Mouse (Mus musculus): ENCODE results near the gene Tle2. TPM values are rescaled to one million over a fixed set of nuclear protein-coding genes. Genes with fewer than 3 reads are reported as not detected.

Gene Tle2
- polyA plus RNA-seq, 1 experiment from 2014 or later = 39.4 TPM

DNA sequence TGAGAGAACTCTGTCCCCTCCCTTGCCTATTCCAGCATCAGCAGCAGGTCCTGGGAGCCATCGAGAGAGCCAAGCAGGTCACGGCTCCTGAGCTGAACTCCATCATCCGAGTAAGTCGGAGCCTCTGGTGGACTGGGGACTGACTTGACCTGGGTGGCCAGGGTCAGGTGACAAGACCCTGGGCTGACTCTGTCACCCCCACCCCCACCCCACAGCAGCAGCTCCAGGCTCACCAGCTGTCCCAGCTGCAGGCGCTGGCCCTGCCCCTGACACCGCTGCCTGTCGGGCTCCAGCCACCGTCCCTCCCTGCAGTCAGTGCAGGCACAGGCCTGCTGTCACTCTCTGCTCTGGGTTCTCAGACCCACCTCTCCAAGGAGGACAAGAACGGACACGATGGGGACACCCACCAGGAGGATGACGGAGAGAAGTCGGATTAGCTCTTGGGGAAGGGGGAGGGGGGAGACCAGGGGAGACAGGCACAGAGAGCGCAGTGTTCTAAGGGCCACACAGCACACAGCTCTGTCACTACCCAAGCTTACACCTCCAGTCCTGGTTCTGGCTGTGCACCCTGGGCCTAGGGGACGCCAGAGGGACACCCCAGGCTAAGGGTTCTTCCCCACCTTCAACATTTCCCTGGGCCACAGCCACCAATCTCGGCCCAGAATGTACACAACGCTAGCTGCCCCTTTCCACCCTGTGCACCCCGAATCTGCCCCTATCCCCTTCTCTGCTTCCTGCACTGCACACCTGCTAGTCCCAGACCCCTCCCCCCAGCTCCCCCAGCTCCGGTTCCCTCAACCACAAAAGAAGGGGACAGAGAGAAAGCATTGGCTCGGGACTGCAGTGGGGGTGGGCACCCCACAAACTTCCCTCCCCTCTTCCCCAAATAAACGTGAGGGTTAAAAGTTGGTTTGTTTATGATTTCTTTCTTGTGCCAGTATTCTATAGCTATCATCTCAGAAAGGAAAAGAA, 8.8 kb upstream of the Tle2 start:
- Histone ChIP-seq H3K4me3 (replicated peaks) (no peak overlapping the region), H3K4me2 (peak overlapping the region; percentile 55; the same call in 1 of the 2 replicates), H3K4me1 (replicated peaks) (peaks cover 87% of the 10 kb centered on the region), H3K36me3 (peaks cover 57% of the 10 kb centered on the region), H3K27ac (peak overlapping the region; percentile 80; the same call in 1 of the 2 replicates), H3K27me3 (peaks cover 7% of the 10 kb centered on the region; the same call in 1 of the 2 replicates), H3K9ac (replicated peaks) (no peak overlapping the region), H3K9me3 (no peaks in the 10 kb centered on the region)
- 26% methylated on average over 20 of the region's 20 CpGs for WGBS
- no peak for ATAC-seq (ENCODE audit: insufficient number of reproducible peaks, insufficient read depth, low FRiP score, low TSS enrichment, low read depth)

DNA sequence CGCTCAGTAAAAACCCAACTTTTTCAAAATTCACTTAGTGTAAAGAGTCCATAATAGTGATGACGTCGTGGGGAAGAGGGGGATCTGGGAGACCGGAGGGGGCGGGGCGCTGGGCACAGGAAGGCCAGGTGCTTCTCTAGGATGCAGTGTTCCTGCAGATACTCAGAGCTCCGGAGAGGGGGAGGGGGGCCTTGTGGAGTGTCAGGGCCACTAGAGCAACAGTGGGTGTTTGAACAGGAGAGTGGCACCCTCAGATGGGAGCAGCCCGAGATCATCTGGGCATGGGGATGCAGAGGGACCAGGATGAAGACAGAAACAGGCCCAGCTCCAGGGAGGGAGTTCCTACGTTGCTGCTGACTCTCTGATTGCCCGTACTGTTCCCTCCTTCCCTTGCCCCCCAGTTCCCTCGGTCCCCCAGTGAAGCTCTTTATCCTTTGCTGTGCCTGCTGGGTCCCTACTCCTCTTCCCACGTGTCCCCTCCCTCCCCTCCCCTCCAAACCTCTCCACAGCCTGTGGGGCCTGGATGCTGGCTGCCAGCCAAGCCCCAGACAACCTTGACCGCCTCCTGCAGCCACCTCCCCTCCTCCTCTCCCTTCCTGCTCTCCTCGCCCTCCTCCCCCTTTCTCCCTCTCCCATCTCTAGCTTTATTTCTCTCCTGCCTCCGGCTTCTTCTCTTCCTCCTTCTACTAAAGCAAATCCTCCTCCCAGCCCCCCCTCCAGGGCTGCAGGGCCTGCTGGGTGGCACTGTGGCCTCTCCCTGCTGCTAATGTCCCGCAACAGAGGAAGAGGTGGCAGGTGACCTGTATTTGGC, 5.8 kb upstream of the Tle2 start:
- H3K9me3 ChIP-seq = no peaks in the 10 kb centered on the region
- peaks cover 38% of the 10 kb centered on the region for H3K36me3 ChIP-seq
- peak overlapping the region; percentile 93 for H3K27ac ChIP-seq
- peaks cover 22% of the 10 kb centered on the region for H3K27me3 ChIP-seq
- WGBS = 6% methylated on average over 16 of the region's 16 CpGs
- H3K9ac ChIP-seq (replicated peaks) = peak overlapping the region; percentile 45; the same call in 1 of the 2 replicates
- peak overlapping the region; percentile 44 for H3K4me2 ChIP-seq
- H3K4me1 ChIP-seq (replicated peaks) = peaks cover 80% of the 10 kb centered on the region
- H3K4me3 ChIP-seq (replicated peaks) = peak overlapping the region; percentile 6; the same call in 1 of the 2 replicates
- no peak for ATAC-seq (ENCODE audit: insufficient number of reproducible peaks, insufficient read depth, low FRiP score, low TSS enrichment, low read depth)

DNA sequence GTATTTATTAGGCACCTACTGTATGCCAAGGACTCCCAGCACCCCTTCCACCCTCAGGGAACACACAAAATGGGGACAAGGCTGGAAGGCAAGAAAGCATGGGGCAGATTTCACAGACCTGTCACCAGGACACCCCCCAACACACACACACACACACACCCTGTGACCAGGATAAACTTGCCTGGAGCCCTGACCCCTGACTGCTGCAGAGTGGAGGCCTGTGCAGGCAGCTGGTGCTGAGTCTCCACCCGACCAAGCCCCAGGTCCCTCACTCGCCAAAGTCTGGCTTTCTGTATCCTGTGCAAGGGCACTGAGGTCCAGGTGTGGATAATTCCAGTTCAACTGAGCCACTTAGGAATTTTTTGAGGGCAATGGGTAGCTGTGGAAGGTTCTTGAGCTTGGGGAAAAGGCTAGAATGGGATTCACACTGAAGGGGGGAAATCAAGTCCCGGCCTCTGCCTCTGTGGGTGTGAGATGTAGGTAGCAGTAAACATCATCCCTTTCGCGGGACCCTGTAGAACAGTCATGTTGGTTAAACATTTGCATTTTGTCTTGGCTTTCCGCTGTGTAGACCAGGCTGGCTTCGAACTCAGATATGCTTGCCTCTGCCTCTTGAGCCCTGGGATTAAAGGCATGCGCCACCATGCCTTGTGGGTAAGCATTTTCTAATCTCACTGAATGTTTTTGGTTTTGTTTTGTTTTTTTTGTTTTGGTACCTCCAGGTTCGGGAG, 4.7 kb upstream of the Tle2 start:
- Histone ChIP-seq H3K27me3 (peaks cover 32% of the 10 kb centered on the region), H3K4me1 (replicated peaks) (peaks cover 80% of the 10 kb centered on the region), H3K4me3 (replicated peaks) (no peak overlapping the region), H3K27ac (peak overlapping the region; percentile 93), H3K9me3 (no peaks in the 10 kb centered on the region), H3K9ac (replicated peaks) (no peak overlapping the region), H3K36me3 (peaks cover 29% of the 10 kb centered on the region), H3K4me2 (peak overlapping the region; percentile 61; the same call in 1 of the 2 replicates)
- 40% methylated on average over 9 of the region's 9 CpGs for WGBS
- ATAC-seq (ENCODE audit: insufficient number of reproducible peaks, insufficient read depth, low FRiP score, low TSS enrichment, low read depth) = no peak

DNA sequence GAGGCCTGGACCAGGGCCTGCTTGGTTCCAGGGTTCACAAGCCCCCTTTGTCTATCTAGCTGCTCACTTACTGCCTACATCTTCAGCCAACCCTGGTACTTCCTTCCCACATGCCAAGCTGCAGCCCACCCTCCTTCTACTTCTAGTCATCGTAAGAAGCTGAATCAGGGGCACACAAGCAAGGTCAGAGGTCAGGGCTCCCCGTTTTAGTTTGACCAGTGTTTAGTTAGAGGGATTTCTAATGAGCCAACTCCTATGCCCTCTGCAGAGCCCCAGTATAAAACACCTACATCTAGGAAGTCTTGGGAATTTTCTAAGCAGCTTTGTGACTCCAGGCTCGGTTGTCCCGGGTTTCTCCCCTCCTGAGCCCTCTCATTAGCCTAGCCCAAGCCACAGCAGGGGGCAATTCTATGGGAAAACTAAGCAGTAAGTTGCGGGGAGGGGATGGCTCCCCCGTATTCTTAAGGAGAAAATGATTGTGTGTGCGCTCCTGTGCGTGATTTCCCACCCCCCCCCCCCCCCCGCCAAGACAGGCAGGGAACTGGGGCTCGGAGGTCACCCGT, 4.0 kb upstream of the Tle2 start:
- Histone ChIP-seq H3K9me3 (no peaks in the 10 kb centered on the region), H3K4me1 (replicated peaks) (peaks cover 76% of the 10 kb centered on the region), H3K27me3 (peaks cover 29% of the 10 kb centered on the region), H3K36me3 (peaks cover 22% of the 10 kb centered on the region), H3K9ac (replicated peaks) (peak overlapping the region; percentile 37; the same call in 1 of the 2 replicates), H3K27ac (peak overlapping the region; percentile 93), H3K4me3 (replicated peaks) (peak overlapping the region; percentile 36), H3K4me2 (peak overlapping the region; percentile 61)
- peak; percentile 5; the same call in 1 of the 2 replicates for ATAC-seq (ENCODE audit: insufficient number of reproducible peaks, insufficient read depth, low FRiP score, low TSS enrichment, low read depth)
- WGBS = 1% methylated on average over 9 of the region's 11 CpGs

DNA sequence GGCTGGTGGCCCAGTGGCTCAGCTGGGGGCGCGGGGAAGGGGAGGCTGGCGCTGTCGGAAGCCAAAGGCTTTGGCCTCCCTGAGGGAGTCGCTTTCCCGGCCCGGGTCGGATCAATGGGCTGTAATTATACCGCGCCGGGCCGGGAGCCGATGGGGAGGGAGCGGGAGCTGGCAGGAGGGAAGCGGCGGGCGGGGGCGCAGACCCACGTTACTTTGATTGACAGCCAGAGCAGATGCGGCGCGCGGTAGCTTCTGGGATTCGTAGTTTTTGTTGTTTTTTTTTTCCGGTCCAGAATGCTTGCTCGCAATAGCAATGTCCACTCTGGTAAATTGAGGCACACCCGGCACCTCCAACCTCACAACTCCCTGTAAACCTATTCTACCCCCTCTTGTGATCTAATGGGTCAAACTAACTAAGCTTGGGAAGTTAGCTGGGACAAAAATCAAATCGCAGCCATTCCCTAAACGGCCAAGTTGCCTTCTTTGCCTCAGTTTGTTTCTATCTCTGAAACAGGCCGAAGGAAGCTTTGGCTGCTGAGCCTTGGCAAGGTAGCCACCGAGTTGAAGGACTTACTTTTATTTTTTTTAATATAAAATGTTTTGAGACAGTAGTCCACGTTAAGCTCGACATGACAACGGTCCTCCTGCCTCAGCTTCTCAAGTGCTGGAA, 3.4 kb upstream of the Tle2 start:
- peak; percentile 29 for ATAC-seq (ENCODE audit: insufficient number of reproducible peaks, insufficient read depth, low FRiP score, low TSS enrichment, low read depth)
- H3K9me3 ChIP-seq = no peaks in the 10 kb centered on the region
- peaks cover 76% of the 10 kb centered on the region for H3K4me1 ChIP-seq (replicated peaks)
- H3K9ac ChIP-seq (replicated peaks) = peak overlapping the region; percentile 37; the same call in 1 of the 2 replicates
- WGBS = under 1% methylated on average over 34 of the region's 34 CpGs
- peak overlapping the region; percentile 36 for H3K4me3 ChIP-seq (replicated peaks)
- peaks cover 16% of the 10 kb centered on the region for H3K36me3 ChIP-seq
- peak overlapping the region; percentile 93 for H3K27ac ChIP-seq
- peak overlapping the region; percentile 61 for H3K4me2 ChIP-seq
- H3K27me3 ChIP-seq = peaks cover 30% of the 10 kb centered on the region

DNA sequence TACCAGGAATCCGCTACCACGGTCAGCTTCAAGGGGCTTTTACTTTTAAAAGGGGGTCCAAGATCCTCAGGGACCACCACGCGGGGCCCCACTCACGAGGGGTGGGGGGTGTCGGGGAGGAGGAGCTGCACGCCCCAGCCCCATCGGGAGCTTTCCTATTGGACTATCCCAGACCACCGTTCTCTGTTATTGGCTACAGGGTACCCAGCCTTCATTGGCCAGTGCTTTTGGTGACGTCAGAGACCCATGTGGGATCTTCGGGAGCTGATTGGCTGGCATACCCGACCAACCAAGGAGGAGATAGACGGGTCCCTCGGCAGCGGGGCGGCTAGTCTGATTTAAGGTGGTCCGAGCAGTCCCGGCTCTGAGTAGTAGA, 2.9 kb upstream of the Tle2 start:
- peaks cover 11% of the 10 kb centered on the region for H3K36me3 ChIP-seq
- no peak overlapping the region; the same call in 1 of the 2 replicates for H3K9ac ChIP-seq (replicated peaks)
- WGBS = 1% methylated on average over 18 of the region's 18 CpGs
- H3K4me2 ChIP-seq = peak overlapping the region; percentile 61
- peak overlapping the region; percentile 36 for H3K4me3 ChIP-seq (replicated peaks)
- H3K27me3 ChIP-seq = peaks cover 35% of the 10 kb centered on the region
- ATAC-seq (ENCODE audit: insufficient number of reproducible peaks, insufficient read depth, low FRiP score, low TSS enrichment, low read depth) = peak; percentile 90
- no peaks in the 10 kb centered on the region for H3K9me3 ChIP-seq
- peaks cover 81% of the 10 kb centered on the region for H3K4me1 ChIP-seq (replicated peaks)
- H3K27ac ChIP-seq = peak overlapping the region; percentile 93

DNA sequence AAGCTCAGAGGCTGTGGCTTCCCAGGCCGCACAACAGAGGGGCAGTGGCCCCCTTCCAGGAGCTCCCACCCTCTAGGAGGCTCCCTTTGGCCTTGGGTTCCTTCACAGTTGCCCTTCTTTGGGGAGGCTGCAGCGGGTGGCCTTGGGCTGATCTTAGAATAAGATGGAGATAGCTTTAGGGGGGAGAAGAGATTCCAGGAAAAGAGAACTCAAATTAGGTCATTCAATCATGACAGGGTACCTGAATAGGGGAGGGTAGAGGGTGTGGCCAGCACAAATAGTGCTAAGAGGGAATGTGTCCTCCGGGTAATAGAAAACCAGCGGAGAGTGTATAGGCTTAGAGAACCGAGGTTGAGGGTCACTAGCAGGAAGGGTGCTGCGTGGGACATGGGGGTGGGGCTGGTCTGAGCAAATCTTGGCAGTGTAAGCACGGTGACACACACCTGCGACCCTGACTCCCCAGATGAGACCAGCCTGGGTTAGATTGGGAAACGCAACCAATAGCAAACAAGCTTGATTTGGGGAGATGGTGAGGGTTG, 2.2 kb upstream of the Tle2 start:
- H3K27ac ChIP-seq = peak overlapping the region; percentile 87
- H3K4me3 ChIP-seq (replicated peaks) = peak overlapping the region; percentile 25
- peaks cover 3% of the 10 kb centered on the region; the same call in 1 of the 2 replicates for H3K36me3 ChIP-seq
- H3K4me2 ChIP-seq = peak overlapping the region; percentile 61
- WGBS = 3% methylated on average over 9 of the region's 9 CpGs
- H3K4me1 ChIP-seq (replicated peaks) = peaks cover 85% of the 10 kb centered on the region
- H3K27me3 ChIP-seq = peaks cover 41% of the 10 kb centered on the region
- ATAC-seq (ENCODE audit: insufficient number of reproducible peaks, insufficient read depth, low FRiP score, low TSS enrichment, low read depth) = no peak
- H3K9ac ChIP-seq (replicated peaks) = 0 out of 2 replicates have a peak overlapping the region, but pooled peaks have one; percentile 37
- H3K9me3 ChIP-seq = no peaks in the 10 kb centered on the region

DNA sequence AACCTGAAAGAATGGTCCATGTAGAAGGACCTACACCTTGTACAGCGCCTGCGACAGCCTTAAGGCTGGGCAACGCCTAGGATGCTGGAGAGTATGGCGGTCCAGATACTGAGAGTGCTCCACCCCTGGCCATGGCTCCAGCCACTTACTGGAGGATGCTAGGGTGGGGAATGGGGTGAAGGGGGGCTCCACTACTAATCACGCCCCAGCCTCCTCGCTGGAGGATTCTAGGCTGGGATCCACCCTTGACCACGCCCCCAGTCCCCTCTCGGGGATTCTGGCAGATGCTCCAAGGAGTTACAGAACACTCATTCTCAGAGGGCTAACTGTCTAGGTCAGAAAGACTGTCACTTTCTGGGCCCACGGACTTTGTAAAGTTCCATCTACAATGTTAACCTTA, 1.4 kb upstream of the Tle2 start:
- 0 out of 2 replicates have a peak, but pooled peaks cover 6% of the 10 kb centered on the region for H3K36me3 ChIP-seq
- no peak overlapping the region for H3K9ac ChIP-seq (replicated peaks)
- no peak for ATAC-seq (ENCODE audit: insufficient number of reproducible peaks, insufficient read depth, low FRiP score, low TSS enrichment, low read depth)
- peak overlapping the region; percentile 0; the same call in 1 of the 2 replicates for H3K4me3 ChIP-seq (replicated peaks)
- 13% methylated on average over 9 of the region's 9 CpGs for WGBS
- H3K4me2 ChIP-seq = peak overlapping the region; percentile 61; the same call in 1 of the 2 replicates
- no peak overlapping the region for H3K27ac ChIP-seq
- H3K4me1 ChIP-seq (replicated peaks) = peaks cover 77% of the 10 kb centered on the region
- H3K27me3 ChIP-seq = peaks cover 44% of the 10 kb centered on the region
- H3K9me3 ChIP-seq = no peaks in the 10 kb centered on the region; the same call in 1 of the 2 replicates

DNA sequence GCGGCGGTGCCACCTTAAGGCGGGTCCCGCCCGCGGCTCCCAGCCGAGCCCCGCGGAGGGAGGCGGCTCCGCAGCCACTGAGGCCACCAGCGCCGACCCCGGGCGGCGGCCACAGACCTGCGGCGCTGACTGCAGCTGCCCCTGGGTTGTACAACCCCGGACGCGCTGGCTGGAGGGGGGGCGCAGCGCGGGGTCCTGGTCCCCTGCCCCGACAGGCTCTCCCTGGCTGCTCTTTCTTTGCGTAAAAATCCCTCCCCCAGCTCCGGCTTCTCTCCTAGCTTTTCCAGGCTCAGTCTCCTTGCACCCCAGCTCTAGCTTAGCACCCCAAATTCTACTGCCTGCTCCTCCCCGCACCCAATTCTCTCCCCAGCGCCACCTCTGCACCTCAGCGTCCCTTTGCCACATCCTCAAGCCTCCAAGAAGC, 859 bp downstream of the Tle2 start:
- H3K9me3 ChIP-seq = no peaks in the 10 kb centered on the region; the same call in 1 of the 2 replicates
- peak overlapping the region; percentile 75 for H3K4me2 ChIP-seq
- no peak for ATAC-seq (ENCODE audit: insufficient number of reproducible peaks, insufficient read depth, low FRiP score, low TSS enrichment, low read depth)
- peak overlapping the region; percentile 62 for H3K4me3 ChIP-seq (replicated peaks)
- peak overlapping the region; percentile 82 for H3K9ac ChIP-seq (replicated peaks)
- peaks cover 62% of the 10 kb centered on the region for H3K27me3 ChIP-seq
- H3K27ac ChIP-seq = peak overlapping the region; percentile 67
- H3K36me3 ChIP-seq = 0 out of 2 replicates have a peak, but pooled peaks cover 6% of the 10 kb centered on the region
- peaks cover 61% of the 10 kb centered on the region for H3K4me1 ChIP-seq (replicated peaks)
- 0% methylated on average over 28 of the region's 30 CpGs for WGBS
